Mouse (Mus musculus) left cerebral cortex, postnatal 10 days (tissue): Measurements from ENCODE around the gene Gpr22. TPM values are rescaled to one million over a fixed set of nuclear protein-coding genes. Genes with fewer than 3 reads are reported as not detected.

Experiments used
- DNase-seq, 2 experiments: peaks; one replicate each; pipeline ENCODE4 v3.0.0; 2021 to 2022; ENCODE audit warnings: low spot score in 2 of 2, mixed read lengths in 1 of 2; ENCODE audit errors: extremely low spot score in 1 of 2
- intact Hi-C: fragments of 180-260 bp; cut with DNase I; formaldehyde crosslinking; loops from one replicate; pipeline ENCODE4 v1.15.1; 2025
- total RNA-seq, 2 experiments: library from RNA; stranded (reverse); gene quantifications; 2 replicates each; pipeline ENCODE4 v1.2.3; 2021

Gene Gpr22
- total RNA-seq, 2 experiments from 2014 or later, result 40.1 to 41.7 TPM

GRCm38 (mm10) chr12:31700623-31701347 lies 13.0 kb downstream of the Gpr22 start:
- intact Hi-C loops, result no loop called here
- DNase-seq, result no peak

- intact Hi-C loops, result no loop called here
Observed at GRCm38 (mm10) chr12:31693278-31693677, 20.5 kb downstream of the Gpr22 start.

DNA sequence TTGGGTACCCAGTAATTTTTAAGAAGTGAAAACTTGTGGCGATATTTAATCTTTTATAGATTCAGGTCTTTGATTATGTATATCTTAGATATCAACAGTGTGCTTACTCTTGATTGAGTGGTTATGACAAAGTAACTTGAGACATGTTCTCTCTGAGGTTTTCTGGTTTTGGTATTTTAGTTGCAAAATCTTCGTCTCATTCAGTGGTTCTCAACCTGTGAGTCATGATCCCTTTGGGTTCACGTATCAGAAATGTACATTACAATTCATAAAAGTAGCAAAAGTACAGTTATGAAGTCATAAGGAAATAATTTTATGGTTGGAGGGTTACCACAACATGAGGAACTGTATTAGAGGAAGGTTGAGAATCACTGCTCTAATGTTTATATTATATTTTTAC lies 27.1 kb downstream of the Gpr22 start:
- DNase-seq, result no peak
- intact Hi-C loops, result no loop called here

More at GRCm38 (mm10) chr12:31693278-31693677, 20.5 kb downstream of the Gpr22 start:
- DNase-seq, result no peak

- intact Hi-C loops, result no loop called here
Observed at GRCm38 (mm10) chr12:31667187-31667586, 46.6 kb downstream of the Gpr22 start.

DNA sequence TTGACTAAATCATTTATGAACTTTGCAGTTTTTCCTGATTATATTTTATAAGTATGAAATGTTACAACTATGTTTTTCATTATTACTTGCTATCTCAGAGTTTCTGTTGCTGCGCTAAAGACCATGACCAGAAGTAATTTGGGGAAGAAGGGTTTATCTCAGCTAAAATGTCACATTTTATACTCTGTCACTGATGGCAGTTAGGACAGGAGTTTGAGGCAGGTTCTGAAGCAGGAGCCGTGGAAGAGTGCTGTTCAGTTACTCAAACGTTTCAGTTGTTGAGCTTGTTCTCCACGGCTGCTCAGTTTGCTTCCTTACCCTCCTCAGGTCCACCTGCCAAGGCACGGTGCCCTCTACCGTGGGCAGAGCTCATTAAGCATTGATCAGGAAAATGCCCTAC lies 47.7 kb downstream of the Gpr22 start:
- DNase-seq, result no peak
- intact Hi-C loops, result no loop called here

More at GRCm38 (mm10) chr12:31667187-31667586, 46.6 kb downstream of the Gpr22 start:
- DNase-seq, result no peak

Other genes starting within 250 kb of the Gpr22 start
- 10 to 100 TPM; 22.5 to 22.6 TPM for gene Cbll1, start 214.3 kb downstream of the Gpr22 start, total RNA-seq
- 1 to 10 TPM in 1 of 2 experiments, under 1 TPM in 1; 0.84 to 1.3 TPM for gene Slc26a4, start 154.0 kb downstream of the Gpr22 start, total RNA-seq
- 10 to 100 TPM; 22.6 to 24.5 TPM for gene Bcap29, start 79.3 kb downstream of the Gpr22 start, total RNA-seq
- gene Dus4l, start 59.1 kb downstream of the Gpr22 start, total RNA-seq, result 1 to 10 TPM; 7.9 to 9.1 TPM
- gene Cog5, start 59.1 kb downstream of the Gpr22 start, total RNA-seq, result 10 to 100 TPM; 42.1 to 47.9 TPM
- gene Hbp1, start 236.6 kb upstream of the Gpr22 start, total RNA-seq, result 10 to 100 TPM; 18.1 to 20.4 TPM